Mouse (Mus musculus) lung, adult 2 months (tissue): ENCODE results near the gene Abcf3.

ENCODE experiments used
- CTCF ChIP-seq: fragments of 200-500 bp; IDR thresholded peaks from 2 replicates; pipeline ENCODE4 v1.5.1; 2011; ENCODE audit warnings: mild to moderate bottlenecking, low read length, control low read depth; ENCODE audit not compliant: insufficient read depth
- POLR2A ChIP-seq: fragments of 200-500 bp; IDR thresholded peaks from 2 replicates; pipeline ENCODE4 v1.6.1; 2011; ENCODE audit warnings: low read depth, mild to moderate bottlenecking, control low read depth, low read length, borderline replicate concordance; ENCODE audit errors: extremely low read depth

GRCm38 (mm10) chr16:20516726-20517201 lies 31.6 kb upstream of the Abcf3 start, which contains the start of gene Dvl3:
- TF ChIP-seq CTCF (no peak), POLR2A (peak; percentile 53)
